Mouse (Mus musculus) E14TG2a.4 (cell line): ENCODE results near the gene Commd2.

Experiments used
- CTCF ChIP-seq: conservative IDR thresholded peaks from 2 replicates; pipeline ENCODE4 v1.5.1; 2014; ENCODE audit warnings: low read length
- NANOG ChIP-seq: IDR thresholded peaks from 2 replicates; pipeline ENCODE4 v1.6.1; 2014; ENCODE audit warnings: borderline replicate concordance, low read length, mixed read lengths
- POU5F1 ChIP-seq: IDR thresholded peaks from 2 replicates; pipeline ENCODE4 v1.6.1; 2014; ENCODE audit warnings: low read length, borderline replicate concordance

GRCm38 (mm10) chr3:57652485-57652884 is 970 bp upstream of the Commd2 start:
- TF ChIP-seq CTCF (no peak), NANOG (no peak), POU5F1 (no peak)
